17 mouse cellular contexts compared by ENCODE assay signal in the genomic region with DNA sequence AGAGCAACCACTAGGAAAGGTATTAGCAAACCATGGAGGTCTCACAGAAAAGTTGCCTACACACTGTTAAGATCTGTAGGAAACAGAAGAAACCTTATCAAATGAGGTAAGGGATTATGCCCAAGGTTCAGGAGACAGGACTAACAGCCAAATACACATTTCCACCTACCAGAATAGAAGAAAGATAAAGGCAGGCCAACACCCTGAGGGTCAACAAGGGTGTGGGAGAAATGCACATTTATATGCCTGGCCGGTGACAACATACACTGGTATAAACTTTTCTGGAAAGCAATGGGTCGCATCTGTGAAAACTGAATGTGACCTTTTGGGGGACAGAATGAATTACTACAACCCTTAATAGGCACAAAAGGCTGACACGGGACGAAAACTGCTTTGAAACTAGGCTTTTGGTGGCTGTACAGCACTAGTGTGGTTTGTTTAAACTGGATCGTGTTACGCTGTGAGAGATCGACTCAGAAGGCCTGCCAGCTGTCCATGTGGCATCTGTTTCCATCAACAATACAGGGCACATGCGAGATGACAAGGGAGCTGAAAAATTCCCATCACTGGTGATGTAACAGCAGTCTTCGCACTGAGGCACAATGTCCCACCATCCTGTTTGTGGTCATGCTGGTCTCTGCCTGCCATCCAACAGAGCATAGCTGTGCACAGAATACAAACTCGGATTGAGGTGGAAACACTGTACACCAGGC. TPM values are rescaled to one million over a fixed set of nuclear protein-coding genes. Genes with fewer than 3 reads are reported as not detected.
DNase-seq lines count a peak whose midpoint lies in the region; ATAC-seq lines count a peak whose summit lies in the region.
"Had no signal": no experiment of that assay in that cellular context is flagged by ENCODE, and none has a peak within 500 bp of the region (broad histone marks: within the 10 kb centered on the region; RNA-seq: fewer than 3 reads in every experiment).

No protein-coding gene starts in this region.

- H3K4me3 ChIP-seq in embryonic facial prominence, embryonic 11.5 days (ENCODE audit: low read depth, low read length), result no peak overlapping the region
- H3K4me3 ChIP-seq in embryonic facial prominence, embryonic 10.5 days, result no peak overlapping the region
- no peak overlapping the region for H3K4me3 ChIP-seq in kidney, embryonic 14.5 days (ENCODE audit: low read length)
- H3K4me3 ChIP-seq: embryonic facial prominence, embryonic 15.5 days; hindbrain, embryonic 10.5 days; limb, embryonic 13.5 days; liver, embryonic 15.5 days had no signal

- 56% methylated on average over 10 of the region's 10 CpGs for WGBS in embryonic facial prominence, embryonic 11.5 days
- 72% methylated on average over 10 of the region's 10 CpGs for WGBS in embryonic facial prominence, embryonic 10.5 days
- 34% methylated on average over 10 of the region's 10 CpGs for WGBS in kidney, embryonic 14.5 days

- no peak overlapping the region for H3K9ac ChIP-seq in embryonic facial prominence, embryonic 11.5 days (replicated peaks; ENCODE audit: low read length)
- no peak overlapping the region for H3K9ac ChIP-seq in kidney, embryonic 14.5 days (ENCODE audit: low read depth, low read length)
- H3K9ac ChIP-seq: embryonic facial prominence, embryonic 15.5 days; limb, embryonic 13.5 days; liver, embryonic 15.5 days had no signal

- ATAC-seq in embryonic facial prominence, embryonic 11.5 days (replicated peaks; ENCODE audit: insufficient number of reproducible peaks, low FRiP score, low TSS enrichment, low read depth), result no peak
- ATAC-seq in kidney, embryonic 14.5 days (ENCODE audit: low FRiP score, low TSS enrichment), result peak; percentile 48; the same call in 1 of the 2 replicates
- ATAC-seq: forebrain, embryonic 16.5 days had no signal

- no peaks in the 10 kb centered on the region for H3K27me3 ChIP-seq in embryonic facial prominence, embryonic 11.5 days (ENCODE audit: control insufficient read depth, insufficient read depth, low read length)
- no peaks in the 10 kb centered on the region for H3K27me3 ChIP-seq in embryonic facial prominence, embryonic 10.5 days (replicated peaks; ENCODE audit: low read depth, poor library complexity, severe bottlenecking)
- H3K27me3 ChIP-seq in kidney, embryonic 14.5 days (ENCODE audit: control insufficient read depth, insufficient read depth, low read length), result no peaks in the 10 kb centered on the region
- H3K27me3 ChIP-seq: embryonic facial prominence, embryonic 15.5 days; limb, embryonic 13.5 days; liver, embryonic 15.5 days had no signal

- DNase-seq in embryonic facial prominence, embryonic 11.5 days (ENCODE audit: low spot score), result peak; percentile 18
- no peak for DNase-seq in embryonic facial prominence, embryonic 10.5 days (ENCODE audit: low spot score)
- no peak for DNase-seq in kidney, adult 8-10 months
- peak; percentile 60 for DNase-seq in 3T3-L1 (ENCODE audit: low read depth, low spot score)
- DNase-seq in mesoderm, embryonic 11.5 days (ENCODE audit: low read depth, low spot score), result peak; percentile 50
- no peak for DNase-seq in adrenal gland, postnatal 36 days
- no peak for DNase-seq in adrenal gland, adult 2 months
- DNase-seq: cerebellum, adult 9-10 months; gastrocnemius, postnatal 25 days; kidney, adult 9 months; midbrain, embryonic 14.5 days had no signal

- H3K4me1 ChIP-seq in embryonic facial prominence, embryonic 11.5 days (ENCODE audit: control insufficient read depth, insufficient read depth, low read length), result no peaks in the 10 kb centered on the region
- no peaks in the 10 kb centered on the region for H3K4me1 ChIP-seq in embryonic facial prominence, embryonic 10.5 days
- no peaks in the 10 kb centered on the region for H3K4me1 ChIP-seq in kidney, embryonic 14.5 days (ENCODE audit: control insufficient read depth, insufficient read depth, low read length)
- H3K4me1 ChIP-seq: embryonic facial prominence, embryonic 15.5 days; hindbrain, embryonic 10.5 days; limb, embryonic 13.5 days; liver, embryonic 15.5 days had no signal

- peaks cover 5% of the 10 kb centered on the region; the same call in 1 of the 2 replicates for H3K36me3 ChIP-seq in embryonic facial prominence, embryonic 11.5 days (replicated peaks; ENCODE audit: control insufficient read depth, insufficient read depth, low read depth, low read length)
- H3K36me3 ChIP-seq in embryonic facial prominence, embryonic 10.5 days (replicated peaks), result peaks cover 100% of the 10 kb centered on the region
- H3K36me3 ChIP-seq in kidney, embryonic 14.5 days (ENCODE audit: control insufficient read depth, insufficient read depth, low read length), result peaks cover 84% of the 10 kb centered on the region

- H3K4me2 ChIP-seq in embryonic facial prominence, embryonic 11.5 days (ENCODE audit: low read depth, low read length), result no peak overlapping the region
- H3K4me2 ChIP-seq in kidney, embryonic 14.5 days (replicated peaks; ENCODE audit: low read depth, low read length), result no peak overlapping the region
- H3K4me2 ChIP-seq: embryonic facial prominence, embryonic 15.5 days; limb, embryonic 13.5 days; liver, embryonic 15.5 days had no signal

- H3K27ac ChIP-seq in embryonic facial prominence, embryonic 11.5 days (replicated peaks; ENCODE audit: low read depth, low read length), result no peak overlapping the region
- H3K27ac ChIP-seq in embryonic facial prominence, embryonic 10.5 days (replicated peaks), result no peak overlapping the region
- no peak overlapping the region for H3K27ac ChIP-seq in kidney, embryonic 14.5 days (ENCODE audit: low read depth, low read length)
- H3K27ac ChIP-seq: hindbrain, embryonic 10.5 days; limb, embryonic 13.5 days; liver, embryonic 15.5 days had no signal

- H3K9me3 ChIP-seq in embryonic facial prominence, embryonic 11.5 days (replicated peaks; ENCODE audit: control insufficient read depth, low read length), result no peaks in the 10 kb centered on the region
- H3K9me3 ChIP-seq in embryonic facial prominence, embryonic 10.5 days, result no peaks in the 10 kb centered on the region
- H3K9me3 ChIP-seq in kidney, embryonic 14.5 days (ENCODE audit: control insufficient read depth, low read length), result no peaks in the 10 kb centered on the region
- H3K9me3 ChIP-seq: embryonic facial prominence, embryonic 15.5 days; hindbrain, embryonic 10.5 days; limb, embryonic 13.5 days; liver, embryonic 15.5 days had no signal

RNA-seq across cellular contexts. Expression of gene Tspan3, which starts 33.3 kb away (rescaled TPM):
- polyA plus RNA-seq in embryonic facial prominence, embryonic 11.5 days (2014; fragmentation: Nextera tagmentation; extraction: Ambion mirVana), result 449 and 499 TPM in 2 replicates
- 474 and 482 TPM in 2 replicates for polyA plus RNA-seq in embryonic facial prominence, embryonic 10.5 days (2016; fragmentation: Nextera tagmentation; extraction: Ambion mirVana)
- 418 and 533 TPM in 2 replicates for polyA plus RNA-seq in kidney, embryonic 14.5 days (2014; fragmentation: Nextera tagmentation; extraction: Ambion mirVana)
- total RNA-seq in adrenal gland, postnatal 36 days (2021), result 100 to 1,000 TPM; 111 to 117 TPM
- 100 to 1,000 TPM in 1 of 2 experiments, 10 to 100 TPM in 1; 80.4 to 133 TPM for total RNA-seq in adrenal gland, adult 2 months (2021)
- polyA plus RNA-seq in adrenal gland, adult 2 months (2012; rRNA removed), result 158 and 160 TPM in 2 replicates

RNA-seq across cellular contexts. Expression of gene Pstpip1, which starts 42.2 kb away (rescaled TPM):
- polyA plus RNA-seq in embryonic facial prominence, embryonic 11.5 days (2014; fragmentation: Nextera tagmentation; extraction: Ambion mirVana), result 0.31 and 0.32 TPM in 2 replicates
- polyA plus RNA-seq in embryonic facial prominence, embryonic 10.5 days (2016; fragmentation: Nextera tagmentation; extraction: Ambion mirVana), result 0.49 and 1.00 TPM in 2 replicates
- polyA plus RNA-seq in kidney, embryonic 14.5 days (2014; fragmentation: Nextera tagmentation; extraction: Ambion mirVana), result 0.28 and 0.53 TPM in 2 replicates
- total RNA-seq in adrenal gland, postnatal 36 days (2021), result 1 to 10 TPM in 1 of 2 experiments, under 1 TPM in 1; 0.89 to 1.0 TPM
- total RNA-seq in adrenal gland, adult 2 months (2021), result 1 to 10 TPM; 1.2 to 2.1 TPM
- polyA plus RNA-seq in adrenal gland, adult 2 months (2012; rRNA removed), result 2.0 and 3.1 TPM in 2 replicates

Comparison
In these comparisons a context has a peak if more than half of its experiments do, and no peak if none do; other contexts are left out.
1. DNase-seq: peak in embryonic facial prominence, embryonic 11.5 days (single experiment), 3T3-L1 (single experiment) and mesoderm, embryonic 11.5 days (single experiment); none in embryonic facial prominence, embryonic 10.5 days (single experiment), kidney, adult 8-10 months (0 of 2), adrenal gland, postnatal 36 days (0 of 2) and adrenal gland, adult 2 months (single experiment).